8 mouse cellular contexts compared by ENCODE assay signal in genomic region chr7:19003902-19004630, GRCm38 (mm10). TPM values are rescaled to one million over a fixed set of nuclear protein-coding genes. Genes with fewer than 3 reads are reported as not detected.
DNase-seq lines count a peak whose midpoint lies in the region; ATAC-seq and TF ChIP-seq lines count a peak whose summit lies in the region.

Gene Irf2bp1 (plus strand): TSS chr7:19004044.

- TF ChIP-seq CTCF in CH12.LX (conservative IDR thresholded peaks at IDR 0.05 in 1 of 2, IDR thresholded peaks at IDR 0.05 in 1 of 2; ENCODE audit: low read depth in 2 of 2, low read length in 2 of 2), result no peak; a peak in 1 of 4 replicates

- ATAC-seq in forebrain, embryonic 11.5 days (replicated peaks; ENCODE audit: low FRiP score), result peak; percentile 75
- ATAC-seq in heart, embryonic 16.5 days (replicated peaks; ENCODE audit: extremely low read depth, insufficient read depth, low FRiP score), result peak; percentile 61
- peak; percentile 56 for ATAC-seq in liver, embryonic 15.5 days (ENCODE audit: insufficient read depth)
- ATAC-seq in neural tube, embryonic 12.5 days (ENCODE audit: low FRiP score, low read depth), result peak; percentile 34

- TF ChIP-seq RAD21 in CH12.LX (IDR thresholded peaks at IDR 0.05; ENCODE audit: low read depth, low read length), result no peak

- under 1% methylated on average over 66 of the region's 90 CpGs for WGBS in forebrain, embryonic 11.5 days
- under 1% methylated on average over 89 of the region's 90 CpGs for WGBS in heart, embryonic 16.5 days
- WGBS in liver, embryonic 15.5 days (ENCODE audit: insufficient replicate concordance), result under 1% methylated on average over 79 of the region's 90 CpGs
- under 1% methylated on average over 89 of the region's 90 CpGs for WGBS in neural tube, embryonic 12.5 days

- no peak for TF ChIP-seq EP300 in CH12.LX (IDR thresholded peaks at IDR 0.05; ENCODE audit: low read length)

- DNase-seq in CH12.LX (ENCODE audit: extremely low read depth), result peak; percentile 94
- peak; percentile 89 for DNase-seq in c-Kit-positive CD71-positive TER-119-negative erythroid progenitor cells, embryonic 14.5 days (ENCODE audit: low read depth)
- DNase-seq in forebrain, embryonic 11.5 days (ENCODE audit: low spot score), result peak; percentile 95
- peak; percentile 96 for DNase-seq in kidney, postnatal 36 days
- peak; percentile 91 for DNase-seq in telencephalon, adult 2 months (ENCODE audit: low read depth, low spot score)

- in situ Hi-C loops in CH12.LX (cut with MboI; ENCODE audit: low pct_ligation_motif_present, low pct_unique_long_range_greater_than_20kb, low sequenced_read_pairs), result no loop called here

- peaks cover 7 to 54% of the 10 kb centered on the region in 2 experiments; a peak in 2 of 4 replicates for H3K4me1 ChIP-seq in CH12.LX (ENCODE audit: control insufficient read depth in 1 of 2, insufficient read depth in 2 of 2)
- H3K4me1 ChIP-seq in forebrain, embryonic 11.5 days (replicated peaks; ENCODE audit: control insufficient read depth, insufficient read depth, low read length), result peaks cover 21% of the 10 kb centered on the region
- H3K4me1 ChIP-seq in heart, embryonic 16.5 days (ENCODE audit: control insufficient read depth, insufficient read depth, low read length), result peaks cover 45% of the 10 kb centered on the region
- peaks cover 69% of the 10 kb centered on the region for H3K4me1 ChIP-seq in liver, embryonic 15.5 days (replicated peaks)
- peaks cover 46% of the 10 kb centered on the region for H3K4me1 ChIP-seq in neural tube, embryonic 12.5 days

- dilution Hi-C loops in CH12.LX (cut with MboI; ENCODE audit: extremely low pct_ligation_motif_present, extremely low pct_unique_long_range_greater_than_20kb, low sequenced_read_pairs), result no loop called here

- H3K4me2 ChIP-seq in CH12.LX (ENCODE audit: insufficient read depth, low read depth, poor library complexity, severe bottlenecking), result peak within 1 kb of the TSS; percentile 67; the same call in 1 of the 2 replicates
- H3K4me2 ChIP-seq in forebrain, embryonic 11.5 days (ENCODE audit: low read depth, low read length, severe bottlenecking), result peak within 1 kb of the TSS; percentile 98
- peak within 1 kb of the TSS; percentile 100 for H3K4me2 ChIP-seq in heart, embryonic 16.5 days (ENCODE audit: low read depth, low read length)
- peak within 1 kb of the TSS; percentile 99 for H3K4me2 ChIP-seq in liver, embryonic 15.5 days
- peak within 1 kb of the TSS; percentile 100 for H3K4me2 ChIP-seq in neural tube, embryonic 12.5 days (replicated peaks)

- peak within 1 kb of the TSS; percentile 78 for H3K9ac ChIP-seq in CH12.LX (ENCODE audit: insufficient read depth, low read depth)
- H3K9ac ChIP-seq in forebrain, embryonic 11.5 days (ENCODE audit: low read length), result peak within 1 kb of the TSS; percentile 90
- H3K9ac ChIP-seq in heart, embryonic 16.5 days (ENCODE audit: low read length), result peak within 1 kb of the TSS; percentile 94
- peak within 1 kb of the TSS; percentile 84 for H3K9ac ChIP-seq in liver, embryonic 15.5 days
- peak within 1 kb of the TSS; percentile 94 for H3K9ac ChIP-seq in neural tube, embryonic 12.5 days

- H3K27ac ChIP-seq in CH12.LX (ENCODE audit: insufficient read depth, low read depth), result peak within 1 kb of the TSS; percentile 74
- H3K27ac ChIP-seq in forebrain, embryonic 11.5 days (ENCODE audit: low read depth, low read length), result peak within 1 kb of the TSS; percentile 91
- peak within 1 kb of the TSS; percentile 96 for H3K27ac ChIP-seq in heart, embryonic 16.5 days (ENCODE audit: low read length)
- H3K27ac ChIP-seq in liver, embryonic 15.5 days (replicated peaks), result peak within 1 kb of the TSS; percentile 92
- H3K27ac ChIP-seq in neural tube, embryonic 12.5 days, result peak within 1 kb of the TSS; percentile 89

- peaks cover 8 to 23% of the 10 kb centered on the region in 2 experiments for H3K36me3 ChIP-seq in CH12.LX (replicated peaks in 1 of 2; ENCODE audit: control insufficient read depth in 1 of 2, insufficient read depth in 1 of 2, low read length in 1 of 2)
- H3K36me3 ChIP-seq in forebrain, embryonic 11.5 days (ENCODE audit: control insufficient read depth, insufficient read depth, low read length), result peaks cover 5% of the 10 kb centered on the region; the same call in 1 of the 2 replicates
- H3K36me3 ChIP-seq in heart, embryonic 16.5 days (ENCODE audit: control insufficient read depth, insufficient read depth), result peaks cover 19% of the 10 kb centered on the region
- H3K36me3 ChIP-seq in liver, embryonic 15.5 days (replicated peaks), result peaks cover 10% of the 10 kb centered on the region
- peaks cover 25% of the 10 kb centered on the region for H3K36me3 ChIP-seq in neural tube, embryonic 12.5 days

- peaks cover 5% of the 10 kb centered on the region for H3K27me3 ChIP-seq in CH12.LX (replicated peaks)
- H3K27me3 ChIP-seq in forebrain, embryonic 11.5 days (ENCODE audit: control insufficient read depth, insufficient read depth, low read length), result no peaks in the 10 kb centered on the region
- no peaks in the 10 kb centered on the region for H3K27me3 ChIP-seq in heart, embryonic 16.5 days (ENCODE audit: control insufficient read depth, insufficient read depth, low read length)
- H3K27me3 ChIP-seq in liver, embryonic 15.5 days, result no peaks in the 10 kb centered on the region
- H3K27me3 ChIP-seq in neural tube, embryonic 12.5 days (replicated peaks), result no peaks in the 10 kb centered on the region

- H3K4me3 ChIP-seq in CH12.LX (replicated peaks in 1 of 3; ENCODE audit: low read depth in 2 of 3, low read length in 2 of 3, poor library complexity in 1 of 3), result peak within 1 kb of the TSS; percentile 50 to 83 (median 66)
- H3K4me3 ChIP-seq in forebrain, embryonic 11.5 days (ENCODE audit: low read depth, low read length), result peak within 1 kb of the TSS; percentile 94
- peak within 1 kb of the TSS; percentile 94 for H3K4me3 ChIP-seq in heart, embryonic 16.5 days (ENCODE audit: low read length)
- H3K4me3 ChIP-seq in liver, embryonic 15.5 days (replicated peaks), result peak within 1 kb of the TSS; percentile 83
- peak within 1 kb of the TSS; percentile 92 for H3K4me3 ChIP-seq in neural tube, embryonic 12.5 days

- no peaks in the 10 kb centered on the region for H3K79me2 ChIP-seq in CH12.LX (replicated peaks; ENCODE audit: control insufficient read depth, extremely low read depth, insufficient read depth, poor library complexity, severe bottlenecking)

- TF ChIP-seq POLR2A in CH12.LX (IDR thresholded peaks at IDR 0.05; ENCODE audit: low read depth, low read length), result peak; percentile 68

- peaks cover 4% of the 10 kb centered on the region for H3K9me3 ChIP-seq in CH12.LX (replicated peaks; ENCODE audit: low read length)
- no peaks in the 10 kb centered on the region for H3K9me3 ChIP-seq in forebrain, embryonic 11.5 days (ENCODE audit: control insufficient read depth, low read length)
- no peaks in the 10 kb centered on the region for H3K9me3 ChIP-seq in heart, embryonic 16.5 days (replicated peaks; ENCODE audit: control insufficient read depth, low read length)
- no peaks in the 10 kb centered on the region for H3K9me3 ChIP-seq in liver, embryonic 15.5 days (replicated peaks)
- H3K9me3 ChIP-seq in neural tube, embryonic 12.5 days, result no peaks in the 10 kb centered on the region

TF ChIP-seq in CH12.LX, 34 proteins besides CTCF, POLR2A, EP300 and RAD21 (continues in another document):
- TF ChIP-seq ELF1 (IDR thresholded peaks at IDR 0.05; ENCODE audit: low read depth, low read length), result peak; percentile 60
- TF ChIP-seq NELFE (IDR thresholded peaks at IDR 0.05; ENCODE audit: low read depth, low read length), result peak; percentile 74
- TF ChIP-seq KAT2A (IDR thresholded peaks at IDR 0.05; ENCODE audit: insufficient replicate concordance, low read length), result peak; percentile 95
- TF ChIP-seq SIN3A (IDR thresholded peaks at IDR 0.05; ENCODE audit: low read length), result peak; percentile 54; the same call in 1 of the 2 replicates
- TF ChIP-seq BHLHE40 (IDR thresholded peaks at IDR 0.05; ENCODE audit: low read depth, low read length), result no peak
- TF ChIP-seq E2F4 (IDR thresholded peaks at IDR 0.05; ENCODE audit: insufficient replicate concordance, low read depth, low read length), result peak; percentile 97
- TF ChIP-seq TBP (conservative IDR thresholded peaks at IDR 0.05; ENCODE audit: low read depth, low read length), result no peak
- TF ChIP-seq USF1 (IDR thresholded peaks at IDR 0.05; ENCODE audit: low read depth, low read length), result no peak
- no peak for TF ChIP-seq JUN (IDR thresholded peaks at IDR 0.05; ENCODE audit: insufficient read depth, low read depth, low read length)
- TF ChIP-seq GABPA (IDR thresholded peaks at IDR 0.05; ENCODE audit: insufficient replicate concordance, low read depth, low read length), result peak; percentile 95
- TF ChIP-seq MAFK (IDR thresholded peaks at IDR 0.05; ENCODE audit: insufficient replicate concordance, low read length), result no peak
- no peak for TF ChIP-seq USF2 (conservative IDR thresholded peaks at IDR 0.05; ENCODE audit: low read depth, low read length)
- TF ChIP-seq HCFC1 (IDR thresholded peaks at IDR 0.05; ENCODE audit: low read depth, low read length), result peak; percentile 93
- 0 out of 2 replicates have a peak, but pooled peaks have one; percentile 51 for TF ChIP-seq UBTF (IDR thresholded peaks at IDR 0.05; ENCODE audit: low read depth, low read length)
- TF ChIP-seq IRF4 (IDR thresholded peaks at IDR 0.05; ENCODE audit: low read depth, low read length), result peak; percentile 58; the same call in 1 of the 2 replicates
- TF ChIP-seq ZMIZ1 (IDR thresholded peaks at IDR 0.05; ENCODE audit: low read depth, low read length), result peak; percentile 45; the same call in 1 of the 2 replicates
- TF ChIP-seq POLR2AphosphoS2 (IDR thresholded peaks at IDR 0.05; ENCODE audit: low read depth, low read length), result no peak
- no peak for TF ChIP-seq ZKSCAN1 (IDR thresholded peaks at IDR 0.05; ENCODE audit: borderline replicate concordance, low read depth, low read length)
- peak; percentile 36 for TF ChIP-seq NRF1 (IDR thresholded peaks at IDR 0.05; ENCODE audit: low read depth, low read length)
- no peak for TF ChIP-seq MYC (IDR thresholded peaks at IDR 0.05; ENCODE audit: low read depth, low read length)
- peak; percentile 38; the same call in 1 of the 2 replicates for TF ChIP-seq MAZ (IDR thresholded peaks at IDR 0.05; ENCODE audit: low read depth, low read length)
- peak; percentile 26; the same call in 1 of the 2 replicates for TF ChIP-seq MXI1 (IDR thresholded peaks at IDR 0.05; ENCODE audit: low read depth, low read length)

RNA-seq across cellular contexts. Expression of gene Irf2bp1, which starts in this region (rescaled TPM):
- total RNA-seq in CH12.LX (2012; rRNA removed) (11.8 and 12.8 TPM in 2 replicates), CH12.LX (2014; rRNA removed) (3.7 and 4.9 TPM in 2 replicates)
- 6.6 and 7.1 TPM in 2 replicates for polyA plus RNA-seq in CH12.LX (2012; ENCODE audit: insufficient read length, low read depth)
- 31.6 and 39.4 TPM in 2 replicates for polyA plus RNA-seq in forebrain, embryonic 11.5 days (2014; fragmentation: Nextera tagmentation; extraction: Ambion mirVana)
- polyA plus RNA-seq in heart, embryonic 16.5 days (2015; fragmentation: Nextera tagmentation; extraction: Ambion mirVana), result 12.5 and 12.7 TPM in 2 replicates
- 8.2 and 9.9 TPM in 2 replicates for polyA plus RNA-seq in liver, embryonic 15.5 days (2015; fragmentation: Nextera tagmentation; extraction: Ambion mirVana)
- 41.6 and 45.2 TPM in 2 replicates for polyA plus RNA-seq in neural tube, embryonic 12.5 days (2016; fragmentation: Nextera tagmentation; extraction: Ambion mirVana)

Comparison
In these comparisons a context has a peak if more than half of its experiments do, and no peak if none do; other contexts are left out.
1. Peak in every context shown above with its lines: DNase-seq, ATAC-seq, H3K4me3 ChIP-seq and H3K27ac ChIP-seq.